Mouse (Mus musculus) olfactory bulb, adult 2 months (tissue): ENCODE data around the gene Rasl10a.

Source experiments
- CTCF ChIP-seq: fragments of 200-500 bp; IDR thresholded peaks from 2 replicates; pipeline ENCODE4 v1.5.1; 2012; ENCODE audit warnings: low read depth, mild to moderate bottlenecking, low read length, moderate library complexity; ENCODE audit not compliant: insufficient read depth
- POLR2A ChIP-seq: fragments of 200-500 bp; IDR thresholded peaks from 2 replicates; pipeline ENCODE4 v1.6.1; 2012; ENCODE audit warnings: mild to moderate bottlenecking, low read depth, low read length, moderate library complexity; ENCODE audit not compliant: insufficient read depth

DNA sequence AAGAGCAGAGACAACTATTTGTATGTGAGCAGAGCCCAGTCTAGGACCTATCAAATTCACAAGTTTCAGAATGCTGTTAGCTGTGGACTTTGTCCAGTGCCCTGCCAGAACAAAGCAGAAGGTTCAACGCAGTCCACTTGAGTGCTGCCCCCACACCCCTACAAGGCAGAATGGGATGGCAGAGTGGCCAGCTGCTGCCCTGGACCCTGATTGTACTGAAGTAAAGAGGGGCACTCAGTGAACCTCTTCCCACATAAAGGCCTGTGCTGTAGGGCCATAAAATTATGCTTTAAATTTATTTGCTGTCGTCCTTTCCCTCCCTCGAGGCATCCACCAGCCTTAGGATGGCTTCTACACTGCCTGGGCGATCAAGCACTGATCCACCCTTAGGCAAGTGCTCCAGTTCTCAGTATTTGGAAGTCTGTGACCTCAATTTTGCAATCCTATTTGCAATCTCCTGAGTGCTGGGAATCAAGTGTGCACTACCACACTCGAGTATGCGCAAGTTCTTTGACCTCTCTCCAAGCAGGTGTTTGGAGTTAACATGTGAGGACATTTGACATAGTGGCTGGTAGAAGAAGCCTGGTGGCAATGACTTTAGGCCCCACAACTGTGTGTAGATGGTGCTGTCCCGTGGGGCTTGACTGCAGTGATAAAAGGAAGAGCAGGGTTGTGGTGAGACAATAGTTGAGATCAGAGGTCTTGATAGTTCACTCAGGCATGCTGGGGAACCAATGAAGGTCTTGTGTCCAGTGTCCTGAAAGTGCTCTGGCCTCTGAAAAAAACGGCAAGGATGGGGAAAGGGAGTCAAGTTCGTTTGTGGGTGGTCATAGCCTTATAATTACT lies 10.4 kb downstream of the Rasl10a start:
- no peak for TF ChIP-seq CTCF
- TF ChIP-seq POLR2A = no peak
